Mouse (Mus musculus): ENCODE results near the gene 4930447C04Rik.

Gene 4930447C04Rik

GRCm38 (mm10) chr12:72843555-72843954, 97.0 kb downstream of the 4930447C04Rik start:
- intact Hi-C loops (cut with DNase I): no loop called here

GRCm38 (mm10) chr12:72843135-72843534, 97.4 kb downstream of the 4930447C04Rik start:
- intact Hi-C loops (cut with DNase I): no loop called here

GRCm38 (mm10) chr12:72841500-72841899, 99.1 kb downstream of the 4930447C04Rik start:
- intact Hi-C loops (cut with DNase I): no loop called here

- intact Hi-C loops (cut with DNase I): no loop called here
These were observed 103.3 kb downstream of the 4930447C04Rik start for GRCm38 (mm10) chr12:72837302-72837701.

- intact Hi-C loops (cut with DNase I): no loop called here
These were observed 105.0 kb downstream of the 4930447C04Rik start for GRCm38 (mm10) chr12:72835518-72836015.

- intact Hi-C loops (cut with DNase I): no loop called here
These were observed 105.6 kb downstream of the 4930447C04Rik start for GRCm38 (mm10) chr12:72834773-72835517.

GRCm38 (mm10) chr12:72831711-72832432, 108.7 kb downstream of the 4930447C04Rik start:
- intact Hi-C loops (cut with DNase I): no loop called here
